Mouse (Mus musculus): ENCODE measurements around the gene Snrnp70. TPM values are rescaled to one million over a fixed set of nuclear protein-coding genes. Genes with fewer than 3 reads are reported as not detected.

Gene Snrnp70
- 643 and 713 TPM in 2 replicates for polyA plus RNA-seq (2012; rRNA removed)

DNA sequence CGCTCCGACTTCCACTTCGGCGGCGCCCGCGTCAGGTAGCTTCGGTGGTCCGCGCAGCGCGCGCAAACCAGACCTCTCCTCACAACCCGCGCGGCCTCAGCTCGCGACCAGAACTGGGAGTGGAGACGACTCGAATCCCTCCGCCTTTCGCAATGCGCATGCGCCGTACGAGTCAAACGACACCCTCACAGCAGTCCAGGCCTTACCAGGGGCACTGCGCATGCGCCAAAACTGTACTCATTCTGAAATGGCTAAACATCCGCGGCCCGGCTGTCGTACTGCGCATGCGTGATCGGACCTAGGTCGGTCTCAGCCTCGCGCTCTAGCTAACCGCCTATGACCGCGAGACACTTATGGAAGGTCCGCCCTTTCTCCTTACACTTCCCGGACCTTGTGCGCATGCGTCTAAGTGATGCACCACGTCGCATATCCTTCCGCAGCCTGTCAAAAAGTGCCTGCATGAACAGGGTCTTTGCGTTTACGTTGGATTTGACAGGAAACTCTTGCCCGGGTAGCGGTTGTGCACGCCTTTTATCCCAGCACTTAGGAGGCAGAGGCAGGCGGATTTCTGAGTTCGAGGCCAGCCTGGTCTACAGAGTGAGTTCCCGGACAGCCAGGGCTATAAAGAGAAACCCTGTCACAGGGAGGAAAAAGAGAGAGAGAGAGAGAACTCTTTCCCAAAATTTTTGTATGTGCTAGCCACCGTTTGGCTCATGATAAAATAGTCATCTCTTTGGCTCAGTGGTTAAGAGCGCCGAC is at the start of gene Snrnp70:
Gene Snrnp70, minus strand, starts transcription at position 165 of the 759 bp plus-strand sequence.
- TF ChIP-seq CTCF (IDR thresholded peaks at IDR 0.05; ENCODE audit: borderline replicate concordance, extremely low read depth, insufficient read depth, insufficient read length) = no peak
- peak; percentile 92 for TF ChIP-seq POLR2A (IDR thresholded peaks at IDR 0.05; ENCODE audit: borderline replicate concordance, extremely low read depth, insufficient read depth, insufficient read length, poor library complexity, severe bottlenecking)
- DNase-seq (ENCODE audit: low read depth) = peak; percentile 100

DNA sequence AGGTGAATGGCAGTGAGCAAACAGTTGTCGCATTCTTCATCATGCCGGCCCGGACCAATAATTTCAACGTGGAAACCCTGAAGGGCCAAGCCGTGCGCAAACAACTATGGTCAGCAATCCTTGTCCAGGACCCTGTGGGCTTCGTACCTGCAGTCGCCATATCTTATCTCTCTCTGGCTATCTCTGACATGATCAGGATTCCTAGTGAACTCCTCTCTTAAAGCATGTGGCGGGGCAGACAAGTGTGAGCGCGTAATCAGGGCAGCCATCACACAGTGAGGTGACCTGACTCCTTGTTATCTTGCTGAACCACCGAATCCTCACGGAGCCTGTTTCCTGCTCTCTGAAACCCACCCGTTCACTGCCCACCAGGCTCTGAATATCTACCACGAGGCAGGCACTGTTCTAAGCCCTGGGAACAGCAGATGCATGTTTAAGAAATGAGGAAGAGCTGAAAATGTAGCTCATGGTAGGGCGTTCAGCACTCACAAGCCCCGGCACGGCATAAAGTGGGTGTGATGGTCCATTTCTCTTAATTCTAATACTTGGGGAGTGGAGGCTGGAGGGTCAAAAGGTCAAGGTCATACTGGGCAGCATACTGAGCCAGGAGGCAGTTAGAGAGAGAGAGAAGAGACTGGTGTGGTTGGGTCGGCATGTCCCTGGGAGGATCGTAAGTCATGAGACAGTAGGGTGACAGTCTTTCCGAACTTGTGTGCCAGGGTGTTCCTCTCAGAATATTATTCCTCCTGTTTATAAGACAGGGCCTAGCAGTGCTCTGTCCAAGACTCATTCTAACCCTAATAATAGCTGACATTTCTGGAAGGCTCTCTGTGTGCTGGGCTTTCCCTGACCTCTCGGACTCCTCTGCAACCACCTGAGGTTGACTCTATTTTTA is 48.2 kb upstream of the Snrnp70 start:
- TF ChIP-seq POLR2A (IDR thresholded peaks at IDR 0.05; ENCODE audit: borderline replicate concordance, extremely low read depth, insufficient read depth, insufficient read length, poor library complexity, severe bottlenecking) = no peak
- no peak for TF ChIP-seq CTCF (IDR thresholded peaks at IDR 0.05; ENCODE audit: borderline replicate concordance, extremely low read depth, insufficient read depth, insufficient read length)
- no peak for DNase-seq (ENCODE audit: low read depth)

DNA sequence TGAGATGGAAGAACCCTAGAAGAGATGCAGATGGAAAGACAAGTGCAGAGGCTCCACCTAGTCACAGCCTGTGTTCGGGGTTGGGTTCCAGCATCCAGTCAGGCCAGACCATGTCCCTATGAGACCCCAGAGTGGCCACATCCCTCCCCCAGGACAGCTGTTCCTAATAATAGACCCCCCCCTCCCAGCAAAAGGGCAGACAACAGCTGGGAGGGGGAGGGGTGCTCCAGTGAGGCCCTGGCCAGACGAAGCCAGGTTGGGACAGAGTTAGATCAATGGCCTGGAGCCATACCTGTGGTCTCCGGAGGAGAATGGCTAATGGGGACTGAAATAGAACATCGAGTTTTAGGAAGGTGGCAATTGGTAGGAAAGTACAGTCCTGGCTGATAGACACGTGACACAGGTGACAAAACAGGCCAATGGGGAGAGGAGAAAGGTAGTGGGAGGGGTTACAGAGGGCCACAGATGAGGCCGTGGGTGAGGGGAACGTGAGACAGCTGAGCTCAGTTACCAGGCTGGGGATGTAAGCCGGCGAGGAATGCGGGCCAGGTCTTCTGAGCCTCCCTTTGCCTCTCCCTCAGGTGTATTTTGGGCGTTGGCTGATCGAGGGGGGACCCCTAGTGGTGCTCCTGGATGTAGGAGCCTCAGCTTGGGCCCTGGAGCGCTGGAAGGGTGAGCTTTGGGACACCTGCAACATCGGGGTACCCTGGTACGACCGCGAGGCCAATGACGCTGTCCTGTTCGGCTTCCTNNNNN is 42.2 kb upstream of the Snrnp70 start, which contains the start of gene Ruvbl2:
Gene Ruvbl2, minus strand, starts transcription at position 576 of the 756 bp plus-strand sequence.
- DNase-seq (ENCODE audit: low read depth) = no peak
- no peak for TF ChIP-seq POLR2A (IDR thresholded peaks at IDR 0.05; ENCODE audit: borderline replicate concordance, extremely low read depth, insufficient read depth, insufficient read length, poor library complexity, severe bottlenecking)
- TF ChIP-seq CTCF (IDR thresholded peaks at IDR 0.05; ENCODE audit: borderline replicate concordance, extremely low read depth, insufficient read depth, insufficient read length) = peak; percentile 20; the same call in 1 of the 2 replicates

DNA sequence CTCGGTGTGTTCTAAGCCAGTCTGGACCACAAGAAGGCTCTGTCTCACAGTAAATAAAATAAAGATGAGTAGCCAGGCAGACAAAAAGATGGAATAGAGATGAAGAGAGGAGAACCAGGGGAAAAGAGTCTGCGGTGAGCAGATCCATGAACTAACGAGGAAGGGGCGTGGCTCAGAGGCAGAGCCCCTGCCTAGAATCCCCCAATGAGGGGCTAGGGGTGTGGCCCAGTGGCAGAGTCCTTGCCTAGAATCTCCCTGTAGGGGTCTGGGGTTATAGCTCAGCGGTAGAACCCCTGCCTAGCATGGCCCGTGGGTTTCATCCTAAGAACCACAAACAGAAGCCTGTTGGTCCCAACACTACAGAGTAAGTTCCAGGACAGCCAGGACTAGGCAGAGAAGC is 41.5 kb upstream of the Snrnp70 start:
- no peak for TF ChIP-seq CTCF (IDR thresholded peaks at IDR 0.05; ENCODE audit: borderline replicate concordance, extremely low read depth, insufficient read depth, insufficient read length)
- TF ChIP-seq POLR2A (IDR thresholded peaks at IDR 0.05; ENCODE audit: borderline replicate concordance, extremely low read depth, insufficient read depth, insufficient read length, poor library complexity, severe bottlenecking) = no peak
- DNase-seq (ENCODE audit: low read depth) = no peak

DNA sequence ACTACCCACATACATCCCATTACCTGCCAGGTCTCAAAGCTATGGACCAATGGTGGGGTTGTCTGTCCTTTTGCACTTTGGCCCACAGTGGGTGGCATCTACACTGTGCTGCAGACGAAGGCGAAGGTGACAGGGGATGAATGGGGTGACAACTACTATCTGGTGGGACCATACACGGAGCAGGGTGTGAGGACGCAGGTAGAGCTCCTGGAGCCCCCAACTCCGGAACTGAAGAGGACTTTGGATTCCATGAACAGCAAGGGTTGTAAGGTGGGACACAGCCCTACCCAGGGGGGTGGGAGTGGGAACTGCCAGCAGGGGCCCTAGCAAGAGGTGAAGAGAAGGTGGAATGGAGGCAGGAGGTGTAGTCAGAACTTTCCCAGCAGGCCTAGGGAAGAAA is 40.9 kb upstream of the Snrnp70 start:
- TF ChIP-seq CTCF (IDR thresholded peaks at IDR 0.05; ENCODE audit: borderline replicate concordance, extremely low read depth, insufficient read depth, insufficient read length) = no peak
- no peak for TF ChIP-seq POLR2A (IDR thresholded peaks at IDR 0.05; ENCODE audit: borderline replicate concordance, extremely low read depth, insufficient read depth, insufficient read length, poor library complexity, severe bottlenecking)

DNA sequence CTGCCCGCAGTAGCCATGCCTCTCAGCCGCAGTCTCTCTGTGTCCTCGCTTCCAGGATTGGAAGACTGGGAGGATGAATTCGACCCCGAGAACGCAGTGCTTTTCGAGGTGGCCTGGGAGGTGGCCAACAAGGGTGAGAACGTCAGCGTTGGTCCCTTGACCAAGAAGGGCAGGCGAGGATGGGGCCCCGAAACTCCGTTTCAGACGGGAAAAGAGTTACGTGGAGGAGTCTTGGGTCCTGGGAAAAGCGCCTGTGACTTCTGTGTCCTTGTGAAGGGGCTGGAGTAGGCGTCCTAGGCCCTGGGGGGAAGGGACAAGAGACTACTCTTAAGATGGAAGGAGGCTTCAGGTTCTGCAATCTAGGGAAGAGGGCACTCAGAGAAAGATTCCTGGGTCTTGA is 39.5 kb upstream of the Snrnp70 start:
- no peak for TF ChIP-seq CTCF (IDR thresholded peaks at IDR 0.05; ENCODE audit: borderline replicate concordance, extremely low read depth, insufficient read depth, insufficient read length)
- no peak for TF ChIP-seq POLR2A (IDR thresholded peaks at IDR 0.05; ENCODE audit: borderline replicate concordance, extremely low read depth, insufficient read depth, insufficient read length, poor library complexity, severe bottlenecking)
- DNase-seq (ENCODE audit: low read depth) = no peak

More for the DNA sequence above, 40.9 kb upstream of the Snrnp70 start:
- DNase-seq (ENCODE audit: low read depth) = no peak

DNA sequence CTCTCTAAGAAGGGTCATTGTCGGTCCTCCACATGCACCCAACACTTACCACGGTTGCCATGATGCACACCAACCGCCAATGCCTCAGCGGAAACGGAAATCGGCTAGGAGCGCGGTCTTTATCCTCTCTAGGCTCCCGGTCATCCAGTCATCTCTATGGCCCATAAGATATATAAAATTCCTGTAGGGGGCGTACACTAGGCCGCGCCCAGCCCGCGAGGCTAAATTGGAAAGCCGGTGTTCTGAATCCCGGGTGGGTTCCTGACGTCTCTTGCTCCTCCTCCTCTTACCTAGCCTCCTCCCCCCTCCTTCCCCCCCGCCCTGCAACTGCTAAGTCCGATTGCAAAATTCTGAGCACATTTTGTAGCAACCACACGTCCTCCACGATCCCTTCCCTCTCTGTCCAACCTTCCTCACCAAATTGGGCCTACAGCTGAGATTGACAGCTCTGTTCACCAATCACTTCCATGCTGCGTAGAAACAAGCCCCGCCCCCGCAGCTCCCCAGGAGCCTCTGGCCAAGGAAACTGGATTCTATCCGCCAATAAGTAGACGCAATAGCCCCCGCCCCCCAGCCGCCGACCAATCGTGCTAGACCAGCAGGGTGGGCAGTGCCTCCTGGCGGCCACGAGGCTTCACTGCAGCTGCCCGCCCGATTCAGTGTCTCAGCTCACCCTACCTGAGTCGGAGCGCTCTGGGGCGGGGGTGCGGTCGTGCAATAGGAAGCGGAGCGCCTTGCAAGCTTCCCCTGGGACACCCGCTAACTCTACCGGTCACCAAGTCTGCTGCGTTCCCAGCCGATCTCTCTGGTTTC is 38.9 kb upstream of the Snrnp70 start, which contains the start of gene Gys1:
Gene Gys1, plus strand, starts transcription at position 642 of the 813 bp plus-strand sequence.
- peak; percentile 100 for DNase-seq (ENCODE audit: low read depth)
- TF ChIP-seq POLR2A (IDR thresholded peaks at IDR 0.05; ENCODE audit: borderline replicate concordance, extremely low read depth, insufficient read depth, insufficient read length, poor library complexity, severe bottlenecking) = peak; percentile 63; the same call in 1 of the 2 replicates
- TF ChIP-seq CTCF (IDR thresholded peaks at IDR 0.05; ENCODE audit: borderline replicate concordance, extremely low read depth, insufficient read depth, insufficient read length) = peak; percentile 99

DNA sequence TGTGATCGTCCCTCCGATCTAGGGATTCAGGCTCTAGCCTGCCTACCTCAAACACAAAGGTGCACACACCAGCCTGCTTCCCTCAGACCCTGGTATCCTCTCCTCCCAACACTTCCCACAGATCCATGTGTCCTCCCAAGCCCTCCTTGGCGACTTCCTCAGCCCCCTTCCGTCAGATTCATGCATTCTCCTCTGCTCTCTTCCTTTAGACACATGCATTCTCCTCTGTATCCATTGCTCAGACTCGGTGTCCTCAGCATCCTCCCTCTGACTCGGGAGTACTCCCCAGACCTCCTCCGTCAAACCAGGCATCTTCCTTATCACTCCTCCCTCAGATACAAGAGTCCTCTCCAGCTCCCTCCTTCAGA is 38.3 kb upstream of the Snrnp70 start:
- TF ChIP-seq POLR2A (IDR thresholded peaks at IDR 0.05; ENCODE audit: borderline replicate concordance, extremely low read depth, insufficient read depth, insufficient read length, poor library complexity, severe bottlenecking) = no peak
- TF ChIP-seq CTCF (IDR thresholded peaks at IDR 0.05; ENCODE audit: borderline replicate concordance, extremely low read depth, insufficient read depth, insufficient read length) = no peak
- no peak for DNase-seq (ENCODE audit: low read depth)

DNA sequence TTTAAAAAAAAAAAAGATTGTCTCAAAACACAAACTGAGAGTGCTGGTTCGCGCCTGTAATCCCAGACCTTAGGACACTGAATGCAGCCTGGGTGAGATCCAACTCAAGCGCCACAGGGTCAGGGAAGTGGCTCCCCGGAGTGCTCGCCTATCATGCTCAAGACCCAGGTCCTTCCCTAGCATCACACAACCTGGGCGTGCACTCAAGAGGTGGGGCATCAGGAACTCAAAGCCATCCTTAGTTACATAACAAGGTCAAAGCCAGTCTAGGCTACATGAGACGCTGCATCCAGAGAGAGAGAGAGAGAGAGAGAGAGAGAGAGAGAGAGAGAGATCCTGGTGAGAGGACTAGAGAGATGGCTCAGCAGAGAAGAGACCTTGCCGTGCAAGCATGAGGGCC is 31.0 kb upstream of the Snrnp70 start:
- no peak for TF ChIP-seq POLR2A (IDR thresholded peaks at IDR 0.05; ENCODE audit: borderline replicate concordance, extremely low read depth, insufficient read depth, insufficient read length, poor library complexity, severe bottlenecking)
- no peak for TF ChIP-seq CTCF (IDR thresholded peaks at IDR 0.05; ENCODE audit: borderline replicate concordance, extremely low read depth, insufficient read depth, insufficient read length)
- DNase-seq (ENCODE audit: low read depth) = no peak

DNA sequence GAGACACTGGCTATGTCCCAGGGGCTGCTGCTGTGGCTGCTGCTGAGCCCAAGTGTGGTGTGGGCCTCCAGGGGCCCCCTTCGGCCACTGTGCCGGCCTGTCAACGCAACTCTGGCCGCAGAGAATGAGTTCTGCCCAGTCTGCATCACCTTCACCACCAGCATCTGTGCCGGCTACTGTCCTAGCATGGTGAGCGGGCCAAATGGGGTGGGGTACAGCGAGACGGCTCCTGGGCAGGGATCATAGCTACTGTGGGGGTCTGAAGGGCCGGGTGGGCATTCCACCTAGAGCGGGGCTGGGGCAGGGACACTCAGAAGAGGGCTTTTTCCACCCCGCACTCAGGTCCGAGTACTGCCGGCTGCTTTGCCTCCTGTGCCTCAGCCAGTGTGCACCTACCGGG is 25.7 kb upstream of the Snrnp70 start:
- DNase-seq (ENCODE audit: low read depth) = no peak
- TF ChIP-seq CTCF (IDR thresholded peaks at IDR 0.05; ENCODE audit: borderline replicate concordance, extremely low read depth, insufficient read depth, insufficient read length) = no peak
